Mouse (Mus musculus) heart, postnatal 0 days (tissue): Measurements from ENCODE around the gene Adra1b. TPM values are rescaled to one million over a fixed set of nuclear protein-coding genes. Genes with fewer than 3 reads are reported as not detected.
A peak's percentile ranks its signal among the peaks of the same experiment; 100 is the strongest.

Source experiments
- ATAC-seq: fragments of 200-750 bp; cut with Nextera tagmentation; 2 replicates; pipeline ENCODE4 v1.8.0; 2017; ENCODE audit warnings: low read depth, moderate number of reproducible peaks, moderate library complexity; ENCODE audit not compliant: insufficient read depth
- DNase-seq: peaks from one replicate; pipeline ENCODE4 v3.0.0-alpha.2; 2016; ENCODE audit warnings: low spot score
- H3K27ac ChIP-seq: fragments of 300-500 bp; sonication (generic); 2 replicates; pipeline ENCODE4 v1.5.1; 2014; ENCODE audit warnings: low read depth, mild to moderate bottlenecking
- H3K27me3 ChIP-seq: fragments of 300-500 bp; sonication (generic); 2 replicates; pipeline ENCODE4 v1.6.1; 2014; ENCODE audit warnings: low read length, mixed read lengths; ENCODE audit not compliant: control insufficient read depth, insufficient read depth
- H3K36me3 ChIP-seq: fragments of 300-500 bp; sonication (generic); replicated peaks from 2 replicates; pipeline ENCODE4 v1.6.1; 2014; ENCODE audit warnings: low read length, mixed read lengths; ENCODE audit not compliant: control insufficient read depth, insufficient read depth
- H3K4me1 ChIP-seq: fragments of 300-500 bp; sonication (generic); 2 replicates; pipeline ENCODE4 v1.6.1; 2014; ENCODE audit warnings: antibody characterized with exemption; ENCODE audit not compliant: control insufficient read depth, insufficient read depth
- H3K4me2 ChIP-seq: fragments of 300-500 bp; sonication (generic); 2 replicates; pipeline ENCODE4 v1.6.1; 2014; ENCODE audit warnings: low read depth, mild to moderate bottlenecking, low read length, moderate library complexity
- H3K4me3 ChIP-seq: fragments of 300-500 bp; sonication (generic); 2 replicates; pipeline ENCODE4 v1.5.1; 2014; ENCODE audit warnings: low read depth, low read length
- H3K9ac ChIP-seq: fragments of 300-500 bp; sonication (generic); replicated peaks from 2 replicates; pipeline ENCODE4 v1.6.1; 2014; ENCODE audit warnings: low read depth, low read length, mixed read lengths
- H3K9me3 ChIP-seq: fragments of 300-500 bp; sonication (generic); replicated peaks from 2 replicates; pipeline ENCODE4 v1.6.1; 2016; ENCODE audit warnings: low read length; ENCODE audit not compliant: control insufficient read depth
- CTCF ChIP-seq: IDR thresholded peaks from 2 replicates; pipeline ENCODE4 v1.5.1; 2016; ENCODE audit warnings: antibody characterized with exemption, control low read depth, low read depth
- EP300 ChIP-seq: IDR thresholded peaks from 2 replicates; pipeline ENCODE4 v1.6.1; 2016; ENCODE audit warnings: antibody characterized with exemption, low read depth
- whole genome bisulfite sequencing: fragments of 180-500 bp; shearing (Covaris S2); extraction: QIAGEN DNeasy Blood & Tissue Kit; methylation state at CpG from one replicate; pipeline ENCODE4 v1.1.7; 2014; 5-methylcytosine and 5-hydroxymethylcytosine counted together
- polyA plus RNA-seq: library from polyadenylated mRNA; unstranded; fragments of >200 nt; fragmentation: Nextera tagmentation; extraction: Ambion mirVana; gene quantifications from 2 replicates; pipeline ENCODE4 v1.2.1, GENCODE M21; 2015
- total RNA-seq: library from RNA; depleted of rRNA; stranded (reverse); fragments of >200 nt; gene quantifications from 2 replicates; pipeline ENCODE4 v1.2.3, GENCODE M21; 2014; ENCODE audit warnings: low replicate concordance

Adra1b gene
- total and polyA plus RNA-seq, 2 experiments from 2014 or later, result 24.5 to 56.4 TPM

DNA sequence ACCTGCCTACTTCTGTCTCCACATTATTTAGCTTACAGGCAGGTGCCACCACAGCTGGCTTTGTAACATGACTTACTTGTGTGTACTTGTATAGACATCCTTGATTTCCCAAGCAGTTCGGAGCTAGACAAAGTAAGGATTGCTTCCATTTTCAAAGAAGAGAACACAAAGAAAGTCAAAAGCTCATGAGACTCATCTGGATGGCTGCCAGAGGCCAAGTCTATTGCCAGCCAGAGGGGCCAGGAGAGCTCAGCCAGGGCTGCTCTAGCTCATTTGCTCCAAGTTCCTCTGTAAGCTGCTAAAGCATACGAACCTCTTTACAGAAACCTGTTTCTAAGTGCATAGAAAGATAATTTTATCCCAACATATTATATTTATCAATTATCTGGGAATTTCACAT lies 142.6 kb downstream of the Adra1b start:
- Histone ChIP-seq H3K27ac (no peak overlapping the region), H3K9ac (no peak overlapping the region), H3K4me1 (no peaks in the 10 kb centered on the region), H3K4me3 (no peak overlapping the region), H3K27me3 (no peaks in the 10 kb centered on the region), H3K36me3 (no peaks in the 10 kb centered on the region), H3K9me3 (no peaks in the 10 kb centered on the region), H3K4me2 (no peak overlapping the region)
- DNase-seq, result no peak
- TF ChIP-seq CTCF (no peak), EP300 (no peak)
- WGBS, result 48% methylated on average over 2 of the region's 2 CpGs
- no peak for ATAC-seq

DNA sequence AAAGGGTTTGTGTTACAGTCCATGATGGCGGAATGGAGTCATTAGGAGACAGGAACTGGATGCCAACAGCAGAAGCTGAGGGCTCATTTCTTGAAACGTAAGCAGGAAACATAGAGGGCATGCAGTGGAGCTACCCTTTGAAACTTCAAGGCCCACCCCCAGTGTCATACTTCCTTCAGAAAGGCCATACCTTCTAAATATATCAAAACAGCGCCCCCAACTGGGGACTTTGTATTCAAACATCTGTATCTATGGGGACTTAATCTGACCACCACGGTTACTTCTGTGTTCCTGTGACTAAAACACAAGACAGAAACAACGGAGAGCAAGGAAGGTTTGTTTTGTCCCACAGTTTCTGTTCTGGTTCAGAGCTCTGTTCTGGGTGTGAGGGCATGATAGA lies 145.6 kb downstream of the Adra1b start:
- no peak for ATAC-seq
- Histone ChIP-seq H3K27me3 (no peaks in the 10 kb centered on the region), H3K36me3 (no peaks in the 10 kb centered on the region), H3K27ac (no peak overlapping the region), H3K4me1 (no peaks in the 10 kb centered on the region), H3K9ac (no peak overlapping the region), H3K9me3 (no peaks in the 10 kb centered on the region), H3K4me2 (no peak overlapping the region), H3K4me3 (no peak overlapping the region)
- 69% methylated on average over 5 of the region's 5 CpGs for WGBS
- TF ChIP-seq EP300 (no peak), CTCF (no peak)
- DNase-seq, result no peak

DNA sequence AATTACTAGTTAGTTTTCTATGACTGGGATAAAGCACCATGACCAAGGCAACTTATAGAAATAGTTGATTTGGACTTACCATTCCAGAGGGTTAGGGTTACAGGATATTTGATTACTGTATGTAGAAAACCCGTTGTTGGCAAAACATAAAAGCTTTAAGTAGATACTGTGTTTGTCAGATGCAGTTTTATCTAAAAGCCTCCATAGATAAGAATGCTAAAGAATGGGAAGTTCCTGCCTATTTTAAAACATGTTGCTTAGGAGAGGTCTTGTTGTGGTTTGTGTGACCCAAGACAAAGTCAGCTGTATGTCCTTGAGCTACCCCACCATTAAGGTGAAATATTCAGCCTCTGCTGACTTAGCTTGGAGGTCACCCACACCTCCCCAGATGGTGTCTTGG lies 146.4 kb downstream of the Adra1b start:
- no peak overlapping the region for H3K9ac ChIP-seq
- H3K4me3 ChIP-seq, result no peak overlapping the region
- no peaks in the 10 kb centered on the region for H3K4me1 ChIP-seq
- 32% methylated on average over 1 of the region's 1 CpGs for WGBS
- TF ChIP-seq EP300 (no peak), CTCF (no peak)
- no peaks in the 10 kb centered on the region for H3K27me3 ChIP-seq
- no peak overlapping the region for H3K27ac ChIP-seq
- no peak overlapping the region for H3K4me2 ChIP-seq
- DNase-seq (no peak), ATAC-seq (no peak)
- H3K36me3 ChIP-seq, result no peaks in the 10 kb centered on the region
- H3K9me3 ChIP-seq, result no peaks in the 10 kb centered on the region

DNA sequence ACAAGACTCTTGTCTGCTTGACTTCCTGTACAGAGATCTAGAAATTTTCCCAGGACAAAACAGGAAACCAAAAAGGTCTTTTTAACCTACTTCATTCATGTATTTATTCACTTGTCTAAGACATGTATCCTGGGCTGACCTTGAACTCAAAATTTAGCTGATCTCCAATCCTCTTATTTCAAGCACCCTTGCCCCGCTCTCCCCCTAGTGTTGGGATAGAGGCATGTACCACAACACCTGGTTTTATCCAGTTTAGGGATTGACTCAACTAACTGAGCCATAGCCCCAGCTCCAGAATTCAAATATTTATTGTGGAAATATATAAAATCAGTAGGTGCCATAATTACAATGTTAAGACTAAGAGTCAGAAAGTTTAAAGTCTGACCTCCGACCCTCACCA lies 149.5 kb downstream of the Adra1b start:
- ATAC-seq (no peak), DNase-seq (no peak)
- no peaks in the 10 kb centered on the region for H3K27me3 ChIP-seq
- WGBS, result 64% methylated on average over 2 of the region's 2 CpGs
- no peak for TF ChIP-seq EP300
- TF ChIP-seq CTCF, result peak; percentile 14; the same call in 1 of the 2 replicates
- no peak overlapping the region for H3K4me3 ChIP-seq
- H3K9ac ChIP-seq, result no peak overlapping the region
- H3K36me3 ChIP-seq, result no peaks in the 10 kb centered on the region
- H3K4me2 ChIP-seq, result no peak overlapping the region
- no peak overlapping the region for H3K27ac ChIP-seq
- H3K9me3 ChIP-seq, result no peaks in the 10 kb centered on the region
- H3K4me1 ChIP-seq, result peaks cover 7% of the 10 kb centered on the region; the same call in 1 of the 2 replicates

DNA sequence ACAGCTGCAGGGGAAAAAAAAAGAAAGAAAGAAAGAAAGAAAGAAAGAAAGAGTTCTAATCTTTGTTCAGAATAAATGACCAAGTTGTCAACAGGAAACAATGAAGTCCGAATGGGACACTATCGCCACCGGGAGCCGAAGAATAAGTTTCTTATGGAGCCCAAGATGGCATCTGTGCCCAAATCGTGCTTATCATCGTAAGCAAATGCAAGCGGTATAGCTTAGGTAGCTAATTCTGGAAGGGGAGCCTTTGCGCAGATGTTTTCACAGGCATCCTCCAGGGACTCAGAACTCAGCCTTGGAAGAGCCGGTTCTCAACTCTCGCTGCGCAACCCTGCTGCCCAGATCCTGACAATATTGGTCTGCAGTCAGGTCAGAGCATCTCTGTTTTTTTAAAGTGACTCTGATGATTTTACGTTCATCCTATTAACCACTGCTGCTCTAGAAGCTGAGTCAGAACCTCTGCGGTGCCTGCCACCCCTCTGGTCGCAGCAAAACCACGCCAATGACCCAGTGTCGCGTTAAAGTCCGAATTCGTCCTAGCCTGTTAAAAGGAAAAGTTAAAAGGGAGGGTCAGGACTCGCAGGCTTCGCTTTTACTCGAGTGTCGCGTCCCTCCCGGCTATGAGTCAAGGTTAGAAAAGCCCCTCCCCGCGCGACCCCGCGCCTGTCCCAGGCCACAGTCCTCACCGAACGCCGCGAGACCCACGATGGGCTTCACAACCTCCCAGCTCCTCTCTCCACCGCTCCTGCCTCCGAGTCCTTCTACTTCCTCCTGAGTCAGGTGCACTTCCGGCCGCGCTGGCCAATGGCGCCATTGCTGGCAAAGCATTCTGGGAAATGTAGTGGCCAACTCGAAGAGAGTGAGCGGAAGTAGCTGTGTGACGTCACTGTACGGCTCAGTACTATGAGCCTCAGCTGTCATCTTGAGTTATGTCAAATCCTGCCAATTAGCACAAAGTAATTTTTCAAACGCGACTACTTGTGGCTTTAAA lies 153.5 kb downstream of the Adra1b start, which contains the start of gene Ttc1:
Gene Ttc1, minus strand, starts transcription at position 776 of the 994 bp plus-strand sequence.
- H3K4me3 ChIP-seq, result peak within 1 kb of the TSS; percentile 87
- H3K36me3 ChIP-seq, result peaks cover 26% of the 10 kb centered on the region
- H3K27ac ChIP-seq, result peak within 1 kb of the TSS; percentile 80
- H3K27me3 ChIP-seq, result no peaks in the 10 kb centered on the region
- WGBS, result 2% methylated on average over 47 of the region's 47 CpGs
- ATAC-seq, result peak; percentile 98
- peak within 1 kb of the TSS; percentile 94 for H3K4me2 ChIP-seq
- H3K4me1 ChIP-seq, result peaks cover 7% of the 10 kb centered on the region; the same call in 1 of the 2 replicates
- peak within 1 kb of the TSS; percentile 83 for H3K9ac ChIP-seq
- TF ChIP-seq CTCF, result no peak; the same call in 1 of the 2 replicates
- TF ChIP-seq EP300, result no peak
- DNase-seq, result peak; percentile 98
- no peaks in the 10 kb centered on the region for H3K9me3 ChIP-seq
